Mouse (Mus musculus) layer of hippocampus, adult 2 months (tissue): ENCODE measurements around the gene Lypd6. TPM values are rescaled to one million over a fixed set of nuclear protein-coding genes. Genes with fewer than 3 reads are reported as not detected.

Experiments used
- DNase-seq, 2 experiments: peaks; one replicate each; pipeline ENCODE4 v3.0.0; 2022; ENCODE audit warnings: low spot score in 2 of 2
- H3K27ac ChIP-seq: fragments of 200-600 bp; 2 replicates; pipeline ENCODE4 v1.8.1; 2022
- H3K4me3 ChIP-seq: fragments of 200-600 bp; 2 replicates; pipeline ENCODE4 v1.8.1; 2022; ENCODE audit warnings: mild to moderate bottlenecking
- CTCF ChIP-seq: fragments of 200-600 bp; conservative IDR thresholded peaks from 2 replicates; pipeline ENCODE4 v1.8.1; 2022; ENCODE audit warnings: antibody characterized with exemption, mild to moderate bottlenecking, moderate library complexity
- total RNA-seq, 2 experiments: library from RNA; stranded (reverse); gene quantifications; 2 replicates each; pipeline ENCODE4 v1.2.3; 2021

Lypd6 gene
- total RNA-seq, 2 experiments from 2014 or later = 17.5 to 19.5 TPM

DNA sequence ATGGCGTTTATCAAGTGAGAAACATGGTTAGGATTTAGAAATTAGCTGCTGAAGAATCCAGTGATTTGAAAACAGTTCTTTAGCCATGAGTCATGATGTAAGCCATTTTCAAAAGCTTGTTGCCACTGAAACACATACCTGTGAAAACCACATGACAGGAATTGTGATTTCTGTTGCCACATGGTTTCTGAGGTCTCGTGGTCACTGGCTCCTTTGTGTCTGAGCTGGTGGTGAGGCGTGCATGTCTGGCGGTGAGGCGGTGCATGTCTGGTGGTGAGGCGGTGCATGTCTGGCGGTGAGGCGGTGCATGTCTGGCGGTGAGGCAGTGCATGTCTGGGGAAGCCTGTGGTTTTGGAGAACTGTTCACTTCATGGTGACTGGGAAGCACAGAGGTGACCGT, 89.8 kb downstream of the Lypd6 start:
- TF ChIP-seq CTCF = no peak
- Histone ChIP-seq H3K4me3 (no peak overlapping the region), H3K27ac (no peak overlapping the region)
- no peak for DNase-seq

DNA sequence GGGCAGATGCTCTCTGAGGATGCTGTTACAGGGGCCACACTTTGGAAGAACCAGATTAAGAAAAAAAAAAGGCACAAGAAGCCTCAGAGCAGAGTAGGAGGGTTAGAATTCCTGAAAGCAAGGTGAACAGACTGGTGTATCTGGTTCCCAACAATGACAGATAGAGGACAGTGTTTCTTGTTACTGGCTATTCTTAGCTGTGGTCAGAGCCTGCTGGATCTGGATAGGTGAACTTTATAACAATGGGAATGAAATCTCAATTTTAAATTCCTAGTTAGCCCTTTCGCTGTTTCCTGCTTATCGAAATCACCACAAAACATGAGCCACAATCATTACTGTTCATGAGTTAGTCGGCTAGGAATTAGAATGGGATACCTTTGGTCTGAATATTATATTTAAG, 93.8 kb downstream of the Lypd6 start:
- H3K27ac ChIP-seq = no peak overlapping the region
- no peak for DNase-seq
- H3K4me3 ChIP-seq = no peak overlapping the region
- no peak for TF ChIP-seq CTCF

DNA sequence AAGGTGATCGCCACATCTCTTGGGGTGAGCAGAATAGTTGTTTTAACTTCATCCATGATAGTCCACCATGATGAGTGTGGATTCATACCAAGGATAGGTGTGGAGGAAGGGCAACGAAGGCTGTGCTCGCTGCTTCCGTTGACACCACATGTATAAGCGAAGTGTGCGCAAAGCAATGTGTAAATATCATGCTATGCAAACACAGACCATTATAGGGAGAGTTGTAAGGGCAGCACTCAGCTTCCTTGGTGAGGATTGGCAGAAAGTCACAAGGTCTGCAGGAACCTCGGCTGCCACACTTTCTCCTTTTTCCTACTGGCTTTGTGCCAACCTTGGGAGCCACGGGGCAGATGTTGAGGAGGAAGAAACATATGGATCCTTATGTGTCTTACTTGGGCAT, 97.4 kb downstream of the Lypd6 start:
- H3K27ac ChIP-seq = no peak overlapping the region
- TF ChIP-seq CTCF = no peak
- no peak for DNase-seq
- no peak overlapping the region for H3K4me3 ChIP-seq

DNA sequence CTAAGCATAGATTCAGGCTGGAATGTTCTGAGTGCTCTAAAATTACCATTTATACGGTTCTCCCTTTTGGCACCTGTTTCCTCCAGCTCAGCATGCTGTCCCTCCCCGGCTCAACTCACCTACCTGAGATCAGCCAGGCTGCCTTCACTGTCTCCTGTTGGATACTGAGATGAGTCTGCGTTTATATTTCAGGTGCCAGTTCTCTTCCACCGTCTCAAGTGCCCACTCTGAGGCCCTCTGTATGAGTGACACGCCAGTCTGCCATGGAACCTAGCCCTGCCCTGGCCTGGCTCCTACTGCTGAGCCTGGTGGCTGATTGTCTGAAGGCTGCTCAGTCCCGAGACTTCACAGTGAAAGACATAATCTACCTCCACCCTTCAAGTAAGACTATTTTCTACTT, 99.0 kb downstream of the Lypd6 start:
- no peak for TF ChIP-seq CTCF
- H3K4me3 ChIP-seq = no peak overlapping the region
- DNase-seq = no peak
- H3K27ac ChIP-seq = no peak overlapping the region

DNA sequence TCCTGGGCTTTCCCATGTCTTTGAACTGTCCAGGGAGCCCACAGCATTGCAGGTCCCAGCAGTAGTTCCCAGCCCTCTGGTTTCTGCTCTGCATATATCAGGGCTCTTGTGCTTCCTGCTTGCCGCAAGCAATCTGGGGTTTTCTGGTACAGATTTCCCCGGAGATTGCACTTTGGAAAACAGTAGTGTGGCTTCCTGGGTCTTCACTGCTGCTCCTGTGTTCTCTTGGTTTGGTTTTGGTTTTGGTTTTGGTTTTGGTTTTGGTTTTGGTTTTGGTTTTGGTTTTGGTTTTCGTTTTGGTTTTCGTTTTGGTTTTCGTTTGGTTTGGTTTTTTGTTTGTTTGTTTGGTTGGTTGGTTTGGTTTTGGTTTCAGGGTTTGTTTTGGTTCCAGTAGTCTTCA, 99.9 kb downstream of the Lypd6 start:
- H3K4me3 ChIP-seq = no peak overlapping the region
- DNase-seq = no peak
- TF ChIP-seq CTCF = no peak
- no peak overlapping the region for H3K27ac ChIP-seq

DNA sequence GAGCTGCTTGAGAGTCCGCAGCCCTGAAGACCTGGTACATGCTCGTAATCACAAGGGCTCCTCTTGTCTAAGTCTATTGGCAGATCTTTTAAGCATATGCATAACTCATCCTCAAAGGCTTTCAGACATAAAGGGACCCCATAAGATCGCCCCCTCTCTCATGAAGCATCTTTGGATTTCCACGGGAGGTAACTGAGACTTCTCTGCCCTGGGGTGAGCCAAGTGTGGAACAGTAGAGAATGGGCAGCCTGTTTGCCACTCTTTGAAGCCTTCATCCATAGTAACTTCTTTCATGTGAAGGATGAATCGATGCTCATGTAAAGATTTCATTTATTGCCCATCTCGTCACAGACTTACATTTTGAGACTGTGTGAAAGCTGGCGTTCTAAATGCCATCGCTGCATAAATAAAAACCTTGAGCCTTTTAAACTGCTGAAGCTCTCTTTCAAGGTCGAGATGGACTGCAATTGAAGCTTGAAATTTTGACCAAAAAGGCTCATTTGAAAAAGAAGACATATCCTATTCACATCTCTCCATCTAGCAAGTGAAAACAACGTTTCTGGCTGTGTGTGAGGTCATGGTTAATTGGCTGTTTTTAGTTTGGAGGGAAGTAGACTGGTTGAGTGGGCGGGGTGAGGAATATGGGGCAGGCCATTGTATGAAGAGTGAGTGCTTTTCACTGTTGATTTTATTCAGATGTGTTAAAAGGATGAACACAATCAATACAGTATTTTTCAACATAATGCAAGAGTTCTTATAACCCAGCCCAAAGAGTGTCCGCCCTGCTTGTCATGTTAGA, 107.7 kb downstream of the Lypd6 start:
- H3K4me3 ChIP-seq = no peak overlapping the region
- DNase-seq = no peak
- TF ChIP-seq CTCF = no peak
- no peak overlapping the region for H3K27ac ChIP-seq

DNA sequence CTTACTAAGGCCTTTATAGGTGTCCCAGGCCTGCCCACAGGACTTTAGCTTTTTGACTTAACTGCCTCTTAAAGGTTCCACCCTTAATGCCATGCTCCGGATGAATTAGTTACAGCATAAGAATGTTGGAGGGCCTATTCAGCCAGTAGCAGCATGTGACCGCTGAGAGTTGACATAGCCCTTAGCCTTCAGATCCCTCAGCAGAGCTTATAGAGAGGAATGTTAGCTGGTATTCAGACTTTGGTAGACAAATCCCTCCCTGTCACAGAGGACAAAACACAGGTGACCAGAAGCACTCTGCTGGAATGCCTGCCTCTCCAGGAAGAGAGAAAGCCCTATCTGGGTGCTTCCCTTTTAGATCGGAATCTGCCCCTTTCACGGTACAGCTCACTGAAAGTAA, 109.5 kb downstream of the Lypd6 start:
- Histone ChIP-seq H3K4me3 (no peak overlapping the region), H3K27ac (no peak overlapping the region)
- no peak for TF ChIP-seq CTCF
- DNase-seq = no peak

DNA sequence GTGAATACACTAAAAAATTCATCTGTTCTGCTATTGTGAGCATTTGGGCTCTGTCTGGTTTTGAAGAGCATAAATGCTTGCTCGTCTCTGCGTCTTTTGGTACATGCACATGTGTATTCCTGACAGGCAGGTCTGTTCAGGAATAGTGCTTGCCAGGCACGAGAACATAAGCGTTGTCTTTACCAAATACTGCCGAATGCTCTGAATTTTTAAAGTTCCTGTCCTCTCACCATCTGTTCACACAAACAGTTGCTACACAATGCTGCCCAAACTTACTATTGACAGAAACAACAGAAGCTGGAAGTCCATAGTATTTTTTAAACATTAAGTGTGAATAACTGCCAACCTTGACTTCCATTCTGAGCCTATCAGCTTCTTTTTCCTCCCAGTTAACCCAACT, 112.9 kb downstream of the Lypd6 start:
- no peak for TF ChIP-seq CTCF
- no peak overlapping the region for H3K27ac ChIP-seq
- DNase-seq = peak; percentile 16 to 37
- H3K4me3 ChIP-seq = no peak overlapping the region

DNA sequence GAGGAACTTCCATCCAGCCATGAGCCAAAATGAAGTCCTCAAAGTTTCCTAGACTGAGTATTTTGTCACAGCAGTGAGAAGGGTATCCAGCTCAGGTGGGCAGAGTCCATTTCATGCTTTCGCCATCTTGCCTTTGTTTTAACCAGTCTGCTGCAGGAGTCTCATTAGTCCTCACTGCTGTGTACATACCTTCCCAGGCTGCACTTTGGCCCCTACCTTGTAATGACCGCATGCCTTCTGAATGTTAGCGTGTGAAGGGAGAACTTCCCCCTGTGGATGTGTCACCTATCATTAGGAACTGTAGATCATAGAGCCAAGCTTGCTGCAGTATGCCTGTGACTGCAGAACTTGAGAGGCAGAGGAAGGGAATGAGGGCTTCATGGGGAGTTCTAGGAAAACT, 114.2 kb downstream of the Lypd6 start:
- H3K27ac ChIP-seq = no peak overlapping the region
- DNase-seq = no peak
- no peak for TF ChIP-seq CTCF
- no peak overlapping the region for H3K4me3 ChIP-seq

DNA sequence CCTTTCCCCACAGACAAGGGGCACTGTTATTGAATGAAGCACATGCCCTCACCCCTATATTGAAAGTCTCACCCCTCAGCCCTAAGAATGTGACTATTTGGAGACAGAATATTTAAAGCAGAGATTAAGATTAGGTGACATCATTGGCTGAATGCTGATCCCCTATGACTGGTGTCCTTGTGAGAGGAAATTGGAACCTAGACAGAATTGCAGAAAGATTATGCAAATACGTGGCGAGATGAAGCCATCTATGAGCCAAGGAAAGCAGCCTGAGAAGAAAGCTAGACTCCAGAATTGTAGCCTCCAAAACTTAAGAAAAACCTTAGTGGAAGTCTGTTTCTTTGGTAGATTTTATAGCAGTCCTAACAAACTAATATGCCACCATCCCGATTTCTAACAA, 115.1 kb downstream of the Lypd6 start:
- no peak for DNase-seq
- TF ChIP-seq CTCF = no peak
- Histone ChIP-seq H3K4me3 (no peak overlapping the region), H3K27ac (no peak overlapping the region)

DNA sequence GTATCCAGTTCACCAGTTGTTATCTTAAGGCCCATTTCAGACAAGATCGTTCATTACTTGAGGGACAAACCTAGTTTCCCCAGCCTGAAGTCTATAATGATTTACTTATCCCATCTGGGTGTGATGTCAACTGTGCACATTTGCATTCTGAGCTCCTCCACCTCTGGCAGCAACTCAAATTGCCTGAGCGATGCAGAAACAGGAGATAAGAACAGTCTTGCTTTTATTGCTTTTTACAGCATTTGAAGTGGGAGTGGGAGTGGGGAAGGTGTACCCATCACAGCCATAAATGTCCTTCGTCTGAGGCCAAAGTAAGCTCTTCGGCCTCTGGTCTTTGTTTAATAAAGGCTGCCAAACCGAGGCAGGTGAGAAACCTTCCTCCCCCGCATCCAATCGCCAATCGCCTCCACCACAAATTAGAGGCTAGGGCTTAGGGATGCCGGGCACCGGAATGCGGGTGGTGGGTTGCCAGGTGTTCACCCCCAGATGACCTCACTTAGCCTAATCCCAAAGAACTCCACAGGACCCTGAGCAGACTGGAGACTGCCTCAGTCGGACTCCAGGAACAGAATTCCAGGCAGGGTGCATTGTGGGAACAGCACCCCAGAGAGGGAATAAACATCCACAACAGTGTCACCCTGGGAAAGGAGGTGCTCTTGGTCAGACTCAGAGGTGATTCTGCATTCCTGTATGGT, 120.6 kb downstream of the Lypd6 start:
- no peak overlapping the region for H3K4me3 ChIP-seq
- no peak overlapping the region for H3K27ac ChIP-seq
- DNase-seq = peak; percentile 15 to 23
- TF ChIP-seq CTCF = no peak

DNA sequence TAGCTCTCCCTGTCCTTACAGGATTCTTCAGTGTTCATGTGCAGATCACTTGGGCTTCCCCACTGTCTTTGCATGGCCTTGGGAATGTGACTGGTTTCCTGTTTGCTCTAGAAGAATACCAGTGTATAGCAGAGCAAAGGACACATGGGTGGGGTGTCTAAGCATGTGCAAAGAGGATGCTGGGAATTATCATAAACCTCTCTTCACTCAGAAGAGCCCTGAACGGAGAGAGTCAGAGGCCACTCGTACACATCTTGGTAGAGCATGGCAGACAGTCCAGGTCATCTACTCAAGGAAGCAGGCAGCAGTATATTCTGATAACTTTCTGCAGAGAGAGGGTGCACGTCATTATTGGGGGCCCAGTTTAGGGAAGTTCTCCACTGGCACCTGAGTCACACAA, 122.6 kb downstream of the Lypd6 start:
- H3K4me3 ChIP-seq = no peak overlapping the region
- no peak for TF ChIP-seq CTCF
- DNase-seq = no peak

DNA sequence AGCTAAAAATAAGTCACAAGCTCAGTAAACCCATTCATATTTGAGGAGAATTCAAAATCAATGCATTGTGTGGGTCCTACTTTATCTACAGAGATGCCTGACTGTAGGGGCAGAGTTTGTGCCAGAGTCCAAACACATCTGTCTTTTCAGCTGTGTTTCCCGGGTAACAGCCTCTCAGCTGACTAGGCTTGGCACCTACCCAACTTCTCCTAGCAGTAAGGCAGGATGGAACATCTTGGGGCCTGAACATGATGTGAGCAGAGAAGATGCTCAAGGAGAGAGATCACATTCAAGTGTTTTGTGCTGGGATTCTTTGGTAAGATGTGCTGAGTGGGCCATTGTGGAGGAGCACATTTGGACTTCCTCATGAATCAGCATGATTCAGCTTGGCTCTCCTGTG, 130.5 kb downstream of the Lypd6 start:
- peak; percentile 16 to 30 for DNase-seq
- Histone ChIP-seq H3K27ac (no peak overlapping the region), H3K4me3 (no peak overlapping the region)
- TF ChIP-seq CTCF = no peak

More for the DNA sequence above, 122.6 kb downstream of the Lypd6 start:
- no peak overlapping the region for H3K27ac ChIP-seq

DNA sequence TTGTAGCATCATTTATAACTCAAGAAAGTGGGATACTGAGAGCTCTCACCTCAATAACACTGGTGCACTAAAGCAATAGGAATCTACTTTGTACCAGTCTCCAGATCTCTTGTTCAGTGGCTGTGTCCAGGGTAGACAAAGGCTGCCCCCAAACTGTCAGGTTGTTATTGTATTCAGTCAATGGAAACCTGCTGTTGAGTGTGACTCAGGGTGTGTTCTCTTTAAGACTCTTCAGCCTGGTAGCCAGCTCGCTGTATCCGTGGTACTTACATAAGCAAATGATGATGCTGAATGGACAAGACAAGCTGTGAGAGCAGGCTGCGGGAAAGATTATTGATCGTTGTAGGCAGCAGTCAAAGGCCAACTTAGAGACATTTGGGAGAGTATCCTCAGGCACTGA, 131.6 kb downstream of the Lypd6 start:
- no peak for DNase-seq
- H3K27ac ChIP-seq = no peak overlapping the region
- TF ChIP-seq CTCF = no peak
- H3K4me3 ChIP-seq = no peak overlapping the region
